Comparison of ENCODE assay signal across 9 mouse cellular contexts in the genomic region with DNA sequence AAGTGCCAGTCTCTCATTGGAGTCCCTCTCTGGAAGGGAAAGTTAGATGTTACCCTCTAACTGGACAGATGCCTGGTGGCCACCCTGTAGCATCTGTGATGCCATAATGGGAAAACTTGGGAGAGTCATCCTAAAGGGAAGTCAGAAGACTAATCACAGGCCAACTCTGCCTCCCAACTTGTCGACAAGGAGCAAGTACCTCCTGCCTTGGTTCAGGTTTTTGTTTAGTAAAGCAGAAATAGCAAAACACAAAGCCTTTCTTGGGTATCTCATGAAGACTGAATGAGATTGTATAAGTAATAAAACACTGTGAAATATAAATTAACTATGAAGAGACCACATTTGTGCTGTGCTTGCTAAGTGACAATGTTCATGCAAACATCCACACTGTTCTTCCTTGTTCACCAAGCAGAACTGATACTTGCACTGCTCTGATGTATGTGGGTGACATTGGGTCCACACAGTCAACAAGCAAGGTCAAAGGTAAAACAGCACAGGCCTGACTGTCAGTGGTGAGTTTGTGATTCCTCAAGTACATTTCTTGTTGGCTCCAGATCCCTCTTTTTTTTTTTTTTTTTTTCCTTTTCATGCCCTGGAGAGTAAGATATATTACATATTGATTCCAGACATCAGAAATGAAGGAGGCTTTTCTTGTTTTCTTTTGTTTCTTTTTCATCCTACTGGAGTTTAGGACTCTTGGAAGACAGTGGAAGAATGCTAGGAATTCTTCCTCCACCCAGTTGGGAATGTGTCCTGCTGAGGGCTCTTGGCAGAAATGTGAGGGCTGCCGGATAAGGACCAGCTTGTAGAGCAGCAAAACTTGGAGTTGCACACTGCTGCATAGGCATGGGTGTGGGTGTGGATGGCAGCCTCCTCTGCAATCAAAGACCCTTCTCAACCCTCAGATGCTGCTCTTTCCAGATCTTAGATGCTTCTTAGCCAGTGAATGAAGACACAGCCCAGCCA. TPM values are rescaled to one million over a fixed set of nuclear protein-coding genes. Genes with fewer than 3 reads are reported as not detected.
A peak's percentile ranks its signal among the peaks of the same experiment; 100 is the strongest.
DNase-seq lines count a peak whose midpoint lies in the region; ATAC-seq and TF ChIP-seq lines count a peak whose summit lies in the region.
"Had no signal": no experiment of that assay in that cellular context is flagged by ENCODE, and none has a peak within 500 bp of the region (broad histone marks: within the 10 kb centered on the region; RNA-seq: fewer than 3 reads in every experiment).

A gene (minus strand): TSS at position 51 of the 966 bp plus-strand sequence.

- no peak within 1 kb of the TSS for H3K27ac ChIP-seq in left cerebral cortex, adult 2 months
- H3K27ac ChIP-seq in embryonic fibroblast, embryonic 13.5 days (ENCODE audit: insufficient read depth, low read length): peak within 1 kb of the TSS; percentile 38
- H3K27ac ChIP-seq in heart, postnatal 0 days (ENCODE audit: low read depth): 0 out of 2 replicates have a peak within 1 kb of the TSS, but pooled peaks have one; percentile 15
- H3K27ac ChIP-seq: macrophage had no signal

- no peak for TF ChIP-seq EP300 in heart, postnatal 0 days (IDR thresholded peaks at IDR 0.05; ENCODE audit: low read depth)

- TF ChIP-seq POLR2A in embryonic fibroblast, embryonic 13.5 days (IDR thresholded peaks at IDR 0.05; ENCODE audit: low read depth, low read length): no peak

- no peak for TF ChIP-seq CTCF in left cerebral cortex, adult 2 months (IDR thresholded peaks at IDR 0.05)
- no peak for TF ChIP-seq CTCF in embryonic fibroblast, embryonic 13.5 days (IDR thresholded peaks at IDR 0.05; ENCODE audit: borderline replicate concordance, insufficient read depth, low read length)
- no peak for TF ChIP-seq CTCF in heart, postnatal 0 days (IDR thresholded peaks at IDR 0.05; ENCODE audit: low read depth)

- H3K4me3 ChIP-seq in left cerebral cortex, adult 2 months: no peak within 1 kb of the TSS
- H3K4me3 ChIP-seq in embryonic fibroblast, embryonic 13.5 days (ENCODE audit: insufficient read depth, low read length): no peak within 1 kb of the TSS
- no peak within 1 kb of the TSS for H3K4me3 ChIP-seq in heart, postnatal 0 days (ENCODE audit: low read depth, low read length)

- ATAC-seq in heart, postnatal 0 days (ENCODE audit: insufficient read depth, low read depth): peak; percentile 70
- ATAC-seq in inflammation-experienced regulatory T-cells, adult 6 months: no peak

- H3K4me1 ChIP-seq in embryonic fibroblast, embryonic 13.5 days (ENCODE audit: control insufficient read depth, insufficient read depth, low read length): peaks cover 6% of the 10 kb centered on the region
- peaks cover 4% of the 10 kb centered on the region; the same call in 1 of the 2 replicates for H3K4me1 ChIP-seq in heart, postnatal 0 days (ENCODE audit: control insufficient read depth, insufficient read depth)

- no peak within 1 kb of the TSS for H3K9ac ChIP-seq in heart, postnatal 0 days (replicated peaks; ENCODE audit: low read depth, low read length)

- no peak within 1 kb of the TSS for H3K4me2 ChIP-seq in heart, postnatal 0 days (ENCODE audit: low read depth, low read length)

- 42% methylated on average over 2 of the region's 2 CpGs for WGBS in heart, postnatal 0 days

- intact Hi-C loops in left cerebral cortex, adult 2 months (cut with DNase I): no loop called here

- no peaks in the 10 kb centered on the region for H3K36me3 ChIP-seq in heart, postnatal 0 days (replicated peaks; ENCODE audit: control insufficient read depth, insufficient read depth, low read length)

- no peaks in the 10 kb centered on the region for H3K9me3 ChIP-seq in heart, postnatal 0 days (replicated peaks; ENCODE audit: control insufficient read depth, low read length)

- no peak for DNase-seq in left cerebral cortex, adult 2 months (ENCODE audit: extremely low spot score in 1 of 2, low spot score in 2 of 2)
- DNase-seq in left cerebral cortex, adult 11 months (ENCODE audit: low spot score): no peak
- no peak for DNase-seq in heart, postnatal 0 days (ENCODE audit: low spot score)
- DNase-seq in lung, postnatal 10 days: peak; percentile 17
- no peak for DNase-seq in right cerebral cortex, postnatal 10 days (ENCODE audit: low spot score in 2 of 2)
- DNase-seq in embryo, embryonic 10 days (ENCODE audit: low spot score): no peak

- H3K27me3 ChIP-seq in heart, postnatal 0 days (ENCODE audit: control insufficient read depth, insufficient read depth, low read length): no peaks in the 10 kb centered on the region

RNA-seq across cellular contexts. Expression of the gene that starts here (rescaled TPM):
- 10 to 100 TPM; 55.0 to 57.8 TPM for total RNA-seq in left cerebral cortex, adult 2 months (2021)
- polyA plus RNA-seq in embryonic fibroblast, embryonic 13.5 days (2011; ENCODE audit: insufficient read length, low read depth, missing spikeins): 27.7 and 38.7 TPM in 2 replicates
- total RNA-seq in heart, postnatal 0 days (2014; rRNA removed; ENCODE audit: low replicate concordance): 25.2 and 53.5 TPM in 2 replicates
- 32.2 and 35.9 TPM in 2 replicates for polyA plus RNA-seq in heart, postnatal 0 days (2015; fragmentation: Nextera tagmentation; extraction: Ambion mirVana)
- 1 to 10 TPM in 2 of 3 experiments, under 1 TPM in 1; 0.94 to 2.3 (median 1.7) TPM for polyA plus RNA-seq in inflammation-experienced regulatory T-cells, adult 6 months (2017; shearing (Covaris generic))
